Mouse (Mus musculus) liver, embryonic 12.5 days (tissue): ENCODE measurements around the gene Pemt. TPM values are rescaled to one million over a fixed set of nuclear protein-coding genes. Genes with fewer than 3 reads are reported as not detected.
A peak's percentile ranks its signal among the peaks of the same experiment; 100 is the strongest.

Source experiments
- ATAC-seq: fragments of 200-750 bp; cut with Nextera tagmentation; 2 replicates; pipeline ENCODE4 v1.8.0; 2017; ENCODE audit warnings: moderate number of reproducible peaks, mild to moderate bottlenecking, moderate library complexity
- H3K27ac ChIP-seq: fragments of 300-500 bp; sonication (generic); 2 replicates; pipeline ENCODE4 v1.5.1; 2016; ENCODE audit warnings: mild to moderate bottlenecking
- H3K27me3 ChIP-seq: fragments of 300-500 bp; sonication (generic); replicated peaks from 2 replicates; pipeline ENCODE4 v1.6.1; 2016; ENCODE audit warnings: mild to moderate bottlenecking, moderate library complexity
- H3K36me3 ChIP-seq: fragments of 300-500 bp; sonication (generic); 2 replicates; pipeline ENCODE4 v1.6.1; 2016; ENCODE audit warnings: mild to moderate bottlenecking, moderate library complexity
- H3K4me1 ChIP-seq: fragments of 300-500 bp; sonication (generic); 2 replicates; pipeline ENCODE4 v1.6.1; 2016
- H3K4me2 ChIP-seq: fragments of 300-500 bp; sonication (generic); 2 replicates; pipeline ENCODE4 v1.6.1; 2016; ENCODE audit warnings: mild to moderate bottlenecking, moderate library complexity
- H3K4me3 ChIP-seq: fragments of 300-500 bp; sonication (generic); 2 replicates; pipeline ENCODE4 v1.5.1; 2016; ENCODE audit warnings: mild to moderate bottlenecking, moderate library complexity
- H3K9ac ChIP-seq: fragments of 300-500 bp; sonication (generic); 2 replicates; pipeline ENCODE4 v1.6.1; 2016; ENCODE audit warnings: mild to moderate bottlenecking, moderate library complexity
- H3K9me3 ChIP-seq: fragments of 300-500 bp; sonication (generic); replicated peaks from 2 replicates; pipeline ENCODE4 v1.6.1; 2016; ENCODE audit warnings: mild to moderate bottlenecking, moderate library complexity
- WGBS: fragments of 180-500 bp; shearing (Covaris S2); methylation state at CpG from one replicate; pipeline ENCODE4 v1.1.7; 2016; ENCODE audit not compliant: insufficient replicate concordance; 5-methylcytosine and 5-hydroxymethylcytosine counted together
- polyA plus RNA-seq: library from polyadenylated mRNA; unstranded; fragments of >200 nt; fragmentation: Nextera tagmentation; extraction: Ambion mirVana; gene quantifications from 2 replicates; pipeline ENCODE4 v1.2.1, GENCODE M21; 2016

Gene Pemt
- polyA plus RNA-seq, 1 experiment from 2014 or later = 7.3 TPM

DNA sequence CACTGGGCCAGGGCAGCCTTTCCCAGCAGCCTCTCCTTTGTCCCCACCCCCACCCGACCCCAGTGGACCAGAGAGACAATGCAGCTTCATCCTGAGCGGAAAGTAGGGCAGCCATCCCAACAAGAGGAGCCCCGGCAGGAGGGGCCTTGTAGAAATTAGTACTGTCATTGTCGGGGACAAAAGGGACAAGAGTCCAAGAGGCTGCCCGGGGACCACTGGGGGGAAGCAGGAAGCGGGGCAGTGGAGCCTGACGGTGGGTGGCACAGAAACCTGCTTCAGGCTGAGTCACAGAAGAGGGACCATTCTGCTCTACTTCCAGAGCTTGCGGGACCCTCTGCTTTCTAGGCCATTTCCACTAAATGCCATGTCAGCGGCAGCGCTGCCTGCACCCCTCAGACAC is 71.0 kb downstream of the Pemt start:
- Histone ChIP-seq H3K4me2 (no peak overlapping the region), H3K4me3 (no peak overlapping the region), H3K27ac (no peak overlapping the region), H3K9me3 (no peaks in the 10 kb centered on the region), H3K36me3 (no peaks in the 10 kb centered on the region), H3K4me1 (no peaks in the 10 kb centered on the region), H3K9ac (no peak overlapping the region), H3K27me3 (peaks cover 3% of the 10 kb centered on the region; the same call in 1 of the 2 replicates)
- no peak for ATAC-seq
- WGBS = 53% methylated on average over 10 of the region's 10 CpGs

DNA sequence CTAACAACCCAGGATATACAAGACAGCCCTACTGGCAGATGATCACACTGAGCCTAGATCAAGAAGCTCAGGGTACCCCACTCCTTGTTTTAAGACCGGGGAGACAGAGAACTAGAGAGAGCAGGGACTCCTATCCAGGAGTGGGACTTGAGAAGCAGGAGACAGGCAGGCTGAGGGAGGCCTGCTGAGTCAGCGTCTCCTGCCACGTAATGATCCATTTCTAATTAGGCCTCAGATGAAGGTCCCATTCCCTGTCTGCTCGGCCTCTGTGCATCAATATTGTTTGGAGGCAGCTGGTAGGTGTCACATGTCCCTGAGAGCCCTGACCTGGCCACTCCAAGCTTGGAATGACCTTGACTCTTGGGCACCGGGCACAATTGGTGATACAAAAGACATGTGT is 72.9 kb downstream of the Pemt start:
- H3K27ac ChIP-seq = no peak overlapping the region
- no peaks in the 10 kb centered on the region for H3K36me3 ChIP-seq
- H3K4me1 ChIP-seq = no peaks in the 10 kb centered on the region
- no peak overlapping the region for H3K4me3 ChIP-seq
- ATAC-seq = no peak
- no peaks in the 10 kb centered on the region for H3K9me3 ChIP-seq
- 0 out of 2 replicates have a peak, but pooled peaks cover 3% of the 10 kb centered on the region for H3K27me3 ChIP-seq
- no peak overlapping the region for H3K9ac ChIP-seq
- WGBS = 70% methylated on average over 5 of the region's 5 CpGs
- H3K4me2 ChIP-seq = no peak overlapping the region

DNA sequence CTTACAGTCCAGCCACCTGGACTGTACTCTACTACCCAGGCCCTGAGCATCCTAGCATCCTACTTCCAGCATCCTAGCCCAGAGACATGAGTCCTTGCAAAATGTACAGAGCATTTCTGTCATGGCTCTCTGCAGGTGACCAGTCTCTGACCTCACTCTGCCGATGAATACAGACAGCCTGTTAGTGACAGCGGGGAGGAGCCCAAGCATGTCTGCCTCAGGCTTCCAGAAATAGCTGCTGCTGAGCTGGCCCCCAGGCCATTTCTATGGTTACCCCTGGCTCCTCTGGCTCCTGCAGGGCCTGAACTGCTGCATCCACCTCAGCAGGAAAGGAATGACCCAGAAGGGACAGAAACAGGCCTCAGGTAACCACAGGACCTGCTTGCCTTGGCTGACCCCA is 74.6 kb downstream of the Pemt start:
- whole genome bisulfite sequencing = 78% methylated on average over 2 of the region's 2 CpGs
- no peak for ATAC-seq
- no peak overlapping the region for H3K9ac ChIP-seq
- H3K4me3 ChIP-seq = no peak overlapping the region
- H3K27ac ChIP-seq = no peak overlapping the region
- no peaks in the 10 kb centered on the region for H3K36me3 ChIP-seq
- H3K9me3 ChIP-seq = no peaks in the 10 kb centered on the region
- H3K4me1 ChIP-seq = no peaks in the 10 kb centered on the region
- H3K27me3 ChIP-seq = 0 out of 2 replicates have a peak, but pooled peaks cover 3% of the 10 kb centered on the region
- no peak overlapping the region for H3K4me2 ChIP-seq

DNA sequence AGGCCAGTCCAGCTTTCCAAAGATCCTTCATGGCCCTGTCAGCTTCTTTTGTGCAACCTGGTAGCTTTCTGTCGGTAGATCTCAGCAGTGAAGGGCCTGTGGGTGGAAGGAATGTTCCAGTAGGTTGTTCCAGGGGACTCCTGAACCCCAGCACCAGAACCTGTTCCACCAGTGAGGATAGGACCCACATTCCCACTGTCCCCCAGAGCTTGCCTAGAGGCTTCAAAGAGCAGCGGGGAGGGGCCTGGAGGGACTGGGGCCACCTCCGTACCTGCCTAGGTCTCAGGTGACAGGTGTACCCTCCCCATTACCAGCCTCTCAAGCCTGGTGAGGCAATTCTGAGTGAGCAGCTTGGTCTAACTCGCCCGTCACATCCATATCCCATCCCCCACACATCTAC is 75.5 kb downstream of the Pemt start:
- Histone ChIP-seq H3K27me3 (0 out of 2 replicates have a peak, but pooled peaks cover 1% of the 10 kb centered on the region), H3K4me1 (peaks cover 9% of the 10 kb centered on the region), H3K4me2 (no peak overlapping the region), H3K27ac (no peak overlapping the region), H3K36me3 (no peaks in the 10 kb centered on the region), H3K4me3 (no peak overlapping the region), H3K9me3 (no peaks in the 10 kb centered on the region), H3K9ac (no peak overlapping the region)
- 62% methylated on average over 5 of the region's 5 CpGs for WGBS
- ATAC-seq = no peak

DNA sequence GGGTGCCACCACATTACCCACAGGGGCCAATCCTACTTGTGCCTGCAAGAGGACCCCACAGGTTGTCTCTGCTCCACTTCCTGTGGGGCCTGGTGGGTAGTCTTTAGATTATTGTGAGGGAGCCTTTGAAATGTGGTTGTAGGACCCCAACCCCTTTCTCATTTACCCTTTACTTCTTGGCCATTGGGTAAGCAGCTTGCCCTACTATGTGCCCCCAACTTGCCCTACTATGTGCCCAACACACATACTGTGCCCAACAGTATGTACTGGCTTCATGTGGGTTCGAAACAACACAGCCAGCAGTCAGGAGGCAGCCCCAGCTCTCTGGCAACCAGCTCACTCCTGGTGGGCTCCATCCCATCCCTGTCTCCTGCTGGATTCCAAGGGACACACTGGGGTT is 78.5 kb downstream of the Pemt start:
- Histone ChIP-seq H3K9ac (no peak overlapping the region), H3K4me2 (no peak overlapping the region), H3K27ac (no peak overlapping the region), H3K4me1 (peaks cover 31% of the 10 kb centered on the region), H3K36me3 (peaks cover under 1% of the 10 kb centered on the region; the same call in 1 of the 2 replicates), H3K27me3 (peaks cover 31% of the 10 kb centered on the region), H3K4me3 (no peak overlapping the region), H3K9me3 (no peaks in the 10 kb centered on the region)
- ATAC-seq = no peak
- 85% methylated on average over 1 of the region's 1 CpGs for WGBS

DNA sequence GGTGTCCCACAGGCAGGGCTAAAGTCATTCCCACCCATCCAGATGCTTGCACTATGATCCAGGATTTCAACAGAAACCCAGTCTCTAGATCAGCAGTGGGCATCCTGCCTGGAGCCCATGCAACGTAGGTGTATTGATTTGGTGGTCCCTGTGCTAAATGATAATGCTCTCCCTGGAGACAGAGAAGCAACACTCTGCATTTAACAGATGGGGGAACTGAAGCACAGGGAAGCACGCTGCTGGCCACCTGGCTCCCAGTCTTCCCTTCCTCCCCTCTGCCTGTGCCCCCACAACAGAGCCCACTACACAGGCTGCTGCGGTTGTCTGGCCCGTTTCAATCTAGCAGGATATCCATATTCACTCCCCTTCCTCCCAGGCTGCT is 80.2 kb downstream of the Pemt start:
- H3K9ac ChIP-seq = no peak overlapping the region
- WGBS = 38% methylated on average over 4 of the region's 4 CpGs
- no peak overlapping the region for H3K4me3 ChIP-seq
- H3K27me3 ChIP-seq = peaks cover 38% of the 10 kb centered on the region
- peaks cover 34% of the 10 kb centered on the region for H3K4me1 ChIP-seq
- H3K4me2 ChIP-seq = peak overlapping the region; percentile 87; the same call in 1 of the 2 replicates
- no peaks in the 10 kb centered on the region for H3K9me3 ChIP-seq
- ATAC-seq = no peak
- no peak overlapping the region for H3K27ac ChIP-seq
- H3K36me3 ChIP-seq = peaks cover 18% of the 10 kb centered on the region

DNA sequence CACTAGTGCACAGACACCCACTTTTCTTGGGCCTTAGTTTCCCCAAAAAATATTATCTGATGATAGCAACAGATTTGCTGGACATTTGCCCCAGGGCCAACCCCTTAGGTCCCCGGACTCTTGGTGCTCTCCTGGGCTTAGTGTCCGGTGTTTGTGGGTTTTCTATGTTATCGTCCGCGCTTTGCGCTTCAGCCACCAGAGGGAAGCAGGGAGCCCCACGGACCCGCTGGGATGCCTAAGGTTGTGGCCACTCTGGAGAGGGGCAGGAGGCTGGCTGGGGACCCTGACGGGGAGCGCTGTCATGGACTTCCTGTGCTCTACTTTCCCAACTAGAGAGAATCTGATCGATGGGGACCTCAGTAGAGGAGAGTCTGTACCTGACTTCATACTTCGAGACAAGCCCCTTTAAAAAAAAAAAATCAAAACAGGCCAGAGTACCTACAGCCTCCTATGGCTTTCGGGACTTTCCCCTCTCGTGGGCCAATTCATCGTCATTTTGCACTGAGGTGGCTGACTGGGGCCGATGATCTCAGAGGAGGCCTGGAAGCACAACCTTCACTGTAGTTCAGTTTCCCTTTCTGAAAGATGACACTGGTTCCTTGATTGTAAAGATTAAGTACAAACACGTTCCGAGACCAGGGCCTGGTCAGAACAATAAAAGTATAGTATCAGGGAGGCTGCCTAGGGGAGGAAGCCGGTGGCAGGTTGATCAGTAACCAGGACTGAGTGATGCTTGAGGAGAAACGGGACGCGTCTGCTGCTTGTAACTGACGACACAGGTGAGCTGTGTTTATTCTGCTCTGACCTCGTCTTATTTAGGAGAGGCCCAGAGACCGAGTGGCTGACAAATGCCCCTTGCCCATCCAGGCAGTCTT is 80.8 kb downstream of the Pemt start:
- peaks cover 40% of the 10 kb centered on the region for H3K4me1 ChIP-seq
- peak overlapping the region; percentile 57 for H3K4me3 ChIP-seq
- H3K9ac ChIP-seq = peak overlapping the region; percentile 58
- 26% methylated on average over 25 of the region's 25 CpGs for WGBS
- no peaks in the 10 kb centered on the region for H3K9me3 ChIP-seq
- H3K27ac ChIP-seq = no peak overlapping the region
- ATAC-seq = peak; percentile 68
- H3K27me3 ChIP-seq = peaks cover 38% of the 10 kb centered on the region
- H3K4me2 ChIP-seq = peak overlapping the region; percentile 87
- peaks cover 24% of the 10 kb centered on the region for H3K36me3 ChIP-seq

DNA sequence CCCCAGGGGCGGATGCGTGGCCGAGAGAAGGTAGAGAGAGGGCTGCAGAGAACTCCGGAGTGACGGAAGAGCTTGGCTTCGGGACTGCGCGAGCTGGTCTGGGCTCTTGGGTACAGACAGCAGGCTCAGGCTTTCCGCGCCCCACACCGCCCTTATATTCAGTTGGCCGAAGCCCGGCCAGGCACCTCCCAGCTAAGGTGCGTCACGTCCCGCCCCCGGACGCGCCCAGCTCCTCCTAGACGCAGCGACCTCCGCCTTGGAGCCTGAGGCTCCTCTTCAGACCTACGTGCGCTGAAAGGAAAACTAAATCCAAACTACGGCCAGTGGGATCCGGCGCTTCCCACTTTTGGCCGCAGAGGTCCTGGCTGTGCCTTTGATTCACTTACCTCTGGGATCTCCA is 81.5 kb downstream of the Pemt start, which contains the start of gene Rasd1:
Gene Rasd1, minus strand, starts transcription at position 127 of the 400 bp plus-strand sequence.
- peak within 1 kb of the TSS; percentile 87 for H3K4me2 ChIP-seq
- H3K4me1 ChIP-seq = peaks cover 46% of the 10 kb centered on the region
- H3K9me3 ChIP-seq = no peaks in the 10 kb centered on the region
- H3K27ac ChIP-seq = no peak within 1 kb of the TSS
- ATAC-seq = peak; percentile 88
- H3K9ac ChIP-seq = peak within 1 kb of the TSS; percentile 58
- H3K36me3 ChIP-seq = peaks cover 29% of the 10 kb centered on the region
- peaks cover 38% of the 10 kb centered on the region for H3K27me3 ChIP-seq
- WGBS = under 1% methylated on average over 28 of the region's 28 CpGs
- peak within 1 kb of the TSS; percentile 57 for H3K4me3 ChIP-seq

DNA sequence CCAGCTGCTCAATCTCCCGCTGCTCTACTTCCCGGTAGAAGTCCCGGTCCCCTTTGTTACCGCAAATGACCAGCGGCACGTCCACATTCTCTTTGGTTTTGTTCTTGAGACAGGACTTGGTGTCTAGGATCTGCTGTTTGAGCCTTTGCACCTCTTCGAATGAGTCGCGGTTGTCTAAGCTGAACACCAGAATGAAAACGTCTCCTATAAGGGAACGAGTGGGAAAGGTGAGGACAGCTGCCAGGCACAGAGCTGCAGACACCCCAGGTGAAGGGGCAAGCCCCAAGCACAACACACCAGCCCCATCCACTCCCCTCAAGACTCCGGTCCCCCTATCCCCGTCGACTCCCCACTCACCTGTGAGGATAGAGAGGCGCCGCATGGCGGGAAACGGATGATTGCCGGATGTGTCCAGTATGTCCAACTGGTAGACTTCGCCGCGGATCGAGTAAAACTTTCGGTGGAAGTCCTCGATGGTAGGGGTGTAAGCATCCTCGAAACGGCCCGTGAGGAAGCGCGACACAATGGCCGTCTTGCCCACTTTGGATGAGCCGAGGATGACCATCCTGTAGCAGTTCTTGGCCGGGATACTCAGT is 82.0 kb downstream of the Pemt start:
- 2% methylated on average over 33 of the region's 33 CpGs for WGBS
- Histone ChIP-seq H3K4me1 (peaks cover 51% of the 10 kb centered on the region), H3K9me3 (no peaks in the 10 kb centered on the region), H3K36me3 (peaks cover 35% of the 10 kb centered on the region), H3K27me3 (peaks cover 38% of the 10 kb centered on the region), H3K4me3 (peak overlapping the region; percentile 57), H3K9ac (peak overlapping the region; percentile 58), H3K4me2 (peak overlapping the region; percentile 87), H3K27ac (no peak overlapping the region)
- 0 out of 2 replicates have a peak, but pooled peaks have one; percentile 3 for ATAC-seq

DNA sequence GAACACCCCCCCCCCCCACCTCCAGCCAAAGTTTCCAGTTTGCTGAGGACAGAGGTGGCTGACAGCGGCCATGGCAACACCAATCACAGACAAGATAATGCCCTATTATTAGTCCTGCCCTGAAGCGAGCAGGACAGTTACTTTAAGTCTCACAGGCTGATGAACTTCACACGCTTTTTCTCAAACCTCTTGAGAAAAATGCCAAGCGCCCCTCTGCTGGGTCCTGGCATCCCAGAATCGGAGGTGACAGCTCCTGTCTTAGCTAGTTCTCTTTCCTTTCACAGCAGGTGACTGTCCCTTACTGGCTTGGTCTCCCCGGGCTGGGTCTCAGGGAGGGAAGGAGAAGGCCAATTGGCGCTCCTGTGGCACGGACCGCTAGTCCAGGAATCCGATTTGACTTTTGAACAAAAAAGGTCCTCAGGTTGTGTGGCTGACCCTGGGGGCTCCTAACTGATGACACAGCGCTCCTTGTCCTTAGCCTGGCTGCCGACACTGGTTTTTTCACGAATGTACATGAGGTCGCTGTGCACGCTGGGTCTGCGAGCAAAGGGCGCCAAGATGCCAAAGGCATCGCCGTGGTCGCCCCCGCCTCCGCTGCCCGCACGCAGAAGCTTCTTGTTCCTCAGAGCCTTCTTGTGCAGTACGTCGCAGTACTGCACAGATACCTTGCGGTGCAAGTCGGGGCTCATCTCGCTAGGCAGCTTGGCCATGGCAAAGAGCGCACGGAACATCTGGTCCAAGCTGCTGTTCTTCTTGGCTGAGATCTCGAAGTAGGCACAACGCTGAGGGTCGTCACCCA is 82.7 kb downstream of the Pemt start:
- Histone ChIP-seq H3K27ac (no peak overlapping the region), H3K4me1 (peaks cover 51% of the 10 kb centered on the region), H3K9me3 (no peaks in the 10 kb centered on the region), H3K36me3 (peaks cover 35% of the 10 kb centered on the region), H3K4me2 (peak overlapping the region; percentile 87), H3K4me3 (peak overlapping the region; percentile 57), H3K27me3 (peaks cover 38% of the 10 kb centered on the region), H3K9ac (peak overlapping the region; percentile 58; the same call in 1 of the 2 replicates)
- ATAC-seq = no peak
- 11% methylated on average over 34 of the region's 34 CpGs for WGBS

DNA sequence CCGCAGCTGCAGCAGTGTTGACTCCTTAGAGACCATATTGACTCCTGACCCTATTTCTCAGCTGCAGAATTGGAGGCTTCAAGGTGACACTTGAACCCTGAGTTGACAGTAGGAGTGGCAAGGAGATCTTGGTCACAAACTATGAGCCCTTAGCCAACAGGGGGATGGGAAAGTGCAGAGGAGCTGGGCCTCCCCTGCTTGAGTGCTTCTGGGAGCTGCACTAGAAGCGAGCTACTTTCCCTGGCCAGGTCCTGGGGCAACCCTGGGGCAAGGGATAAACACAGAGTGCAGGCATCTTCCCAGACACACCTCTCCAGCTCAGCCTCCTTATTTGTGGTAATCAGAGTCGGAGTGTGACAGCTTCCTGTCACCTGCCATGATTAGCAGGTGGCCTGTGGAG is 83.7 kb downstream of the Pemt start:
- Histone ChIP-seq H3K9ac (no peak overlapping the region), H3K4me1 (peaks cover 51% of the 10 kb centered on the region), H3K4me3 (no peak overlapping the region), H3K36me3 (peaks cover 35% of the 10 kb centered on the region), H3K9me3 (no peaks in the 10 kb centered on the region), H3K4me2 (no peak overlapping the region), H3K27me3 (peaks cover 38% of the 10 kb centered on the region), H3K27ac (no peak overlapping the region)
- 83% methylated on average over 3 of the region's 3 CpGs for WGBS
- no peak for ATAC-seq
